Mouse (Mus musculus) adrenal gland, adult 18-20 months (tissue): Measurements from ENCODE around the gene Styx. TPM values are rescaled to one million over a fixed set of nuclear protein-coding genes. Genes with fewer than 3 reads are reported as not detected.
A peak's percentile ranks its signal among the peaks of the same experiment; 100 is the strongest.

Experiments used
- DNase-seq, 2 experiments: peaks; one replicate each; pipeline ENCODE4 v3.0.0; 2021 to 2022; ENCODE audit warnings: low spot score in 2 of 2
- long read RNA-seq, 2 experiments: library from polyadenylated mRNA; stranded (forward); transcript quantifications; one replicate each; pipeline ENCODE4 v2.0.0; 2021
- total RNA-seq, 2 experiments: library from RNA; stranded (reverse); gene quantifications; 1 replicate in 1 of 2; 2 replicates in 1 of 2; pipeline ENCODE4 v1.2.3; 2021

The Styx gene
- 10 to 100 TPM; 22.4 to 23.4 TPM for total RNA-seq
- long read RNA-seq, experiment 1, full-length matches to known transcripts, result 9 of 14 reads
- long read RNA-seq, experiment 1, partial matches to known transcripts, result 2 of 14 reads
- long read RNA-seq, experiment 1, other reads (novel, unspliced or antisense), result 3 of 14 reads
- long read RNA-seq, experiment 2, full-length matches to known transcripts, result 8 of 14 reads
- long read RNA-seq, experiment 2, partial matches to known transcripts, result 0 of 14 reads
- long read RNA-seq, experiment 2, other reads (novel, unspliced or antisense), result 6 of 14 reads

- DNase-seq, result peak; percentile 97 to 98
Observed at GRCm38 (mm10) chr14:45350931-45351859, at the start of gene Styx. Gene Styx (plus strand): TSS chr14:45351093.

- DNase-seq, result no peak
Observed at GRCm38 (mm10) chr14:45303939-45304338, 47.0 kb upstream of the Styx start.

GRCm38 (mm10) chr14:45304389-45304788 is 46.5 kb upstream of the Styx start:
- no peak for DNase-seq

- DNase-seq, result no peak
Observed at GRCm38 (mm10) chr14:45305852-45306251, 45.0 kb upstream of the Styx start.

- no peak for DNase-seq
Observed at GRCm38 (mm10) chr14:45307630-45308328, 43.1 kb upstream of the Styx start.

- no peak for DNase-seq
Observed at GRCm38 (mm10) chr14:45309646-45310045, 41.2 kb upstream of the Styx start.

GRCm38 (mm10) chr14:45310101-45310500 is 40.8 kb upstream of the Styx start:
- DNase-seq, result no peak

GRCm38 (mm10) chr14:45316927-45317326 is 34.0 kb upstream of the Styx start:
- no peak for DNase-seq

GRCm38 (mm10) chr14:45317921-45318411 is 32.9 kb upstream of the Styx start:
- DNase-seq, result no peak

- DNase-seq, result peak; percentile 89 to 90
Observed at GRCm38 (mm10) chr14:45318426-45319236, 32.3 kb upstream of the Styx start, which contains the start of gene Ero1l. Gene Ero1l (minus strand): TSS chr14:45318771.

- DNase-seq, result no peak
Observed at GRCm38 (mm10) chr14:45319237-45319610, 31.7 kb upstream of the Styx start.

GRCm38 (mm10) chr14:45320111-45320510 is 30.8 kb upstream of the Styx start:
- no peak for DNase-seq

GRCm38 (mm10) chr14:45321067-45321466 is 29.8 kb upstream of the Styx start:
- DNase-seq, result no peak

- DNase-seq, result no peak
Observed at GRCm38 (mm10) chr14:45321622-45322021, 29.3 kb upstream of the Styx start.

GRCm38 (mm10) chr14:45322450-45322849 is 28.4 kb upstream of the Styx start:
- no peak for DNase-seq

GRCm38 (mm10) chr14:45323320-45323719 is 27.6 kb upstream of the Styx start:
- no peak for DNase-seq

GRCm38 (mm10) chr14:45325471-45325870 is 25.4 kb upstream of the Styx start:
- no peak for DNase-seq

GRCm38 (mm10) chr14:45328072-45328713 is 22.7 kb upstream of the Styx start:
- no peak for DNase-seq

- DNase-seq, result no peak
Observed at GRCm38 (mm10) chr14:45329018-45329588, 21.8 kb upstream of the Styx start.
